Mouse (Mus musculus): ENCODE measurements around the gene Rusc2. TPM values are rescaled to one million over a fixed set of nuclear protein-coding genes. Genes with fewer than 3 reads are reported as not detected.
A peak's percentile ranks its signal among the peaks of the same experiment; 100 is the strongest.

Rusc2 gene
- polyA plus RNA-seq, 1 experiment from 2014 or later: 75.4 TPM

- WGBS: 91% methylated on average over 10 of the region's 10 CpGs
- Histone ChIP-seq H3K9ac (replicated peaks) (no peak overlapping the region), H3K27me3 (no peaks in the 10 kb centered on the region), H3K4me2 (replicated peaks) (no peak overlapping the region), H3K9me3 (no peaks in the 10 kb centered on the region), H3K36me3 (peaks cover 4% of the 10 kb centered on the region; the same call in 1 of the 2 replicates), H3K4me1 (replicated peaks) (peaks cover 47% of the 10 kb centered on the region), H3K27ac (no peak overlapping the region), H3K4me3 (replicated peaks) (no peak overlapping the region)
- ATAC-seq: no peak
Observed at GRCm38 (mm10) chr4:43404697-43405096, 22.9 kb downstream of the Rusc2 start.

- peaks cover 48% of the 10 kb centered on the region for H3K4me1 ChIP-seq (replicated peaks)
- peak overlapping the region; percentile 93 for H3K9ac ChIP-seq (replicated peaks)
- H3K27ac ChIP-seq: peak overlapping the region; percentile 97
- peak overlapping the region; percentile 77 for H3K4me2 ChIP-seq (replicated peaks)
- no peaks in the 10 kb centered on the region for H3K9me3 ChIP-seq
- H3K4me3 ChIP-seq (replicated peaks): peak overlapping the region; percentile 68
- H3K27me3 ChIP-seq: no peaks in the 10 kb centered on the region
- 1% methylated on average over 28 of the region's 28 CpGs for WGBS
- peaks cover 7% of the 10 kb centered on the region; the same call in 1 of the 2 replicates for H3K36me3 ChIP-seq
- ATAC-seq: peak; percentile 97
Observed at GRCm38 (mm10) chr4:43406162-43406971, 24.6 kb downstream of the Rusc2 start.

GRCm38 (mm10) chr4:43407071-43407920, 25.5 kb downstream of the Rusc2 start:
- H3K4me1 ChIP-seq (replicated peaks): peaks cover 46% of the 10 kb centered on the region
- WGBS: 66% methylated on average over 12 of the region's 12 CpGs
- H3K9me3 ChIP-seq: no peaks in the 10 kb centered on the region
- peak overlapping the region; percentile 97 for H3K27ac ChIP-seq
- H3K4me2 ChIP-seq (replicated peaks): peak overlapping the region; percentile 77
- ATAC-seq: peak; percentile 59
- H3K9ac ChIP-seq (replicated peaks): peak overlapping the region; percentile 93
- no peaks in the 10 kb centered on the region for H3K27me3 ChIP-seq
- peaks cover 4% of the 10 kb centered on the region; the same call in 1 of the 2 replicates for H3K36me3 ChIP-seq
- peak overlapping the region; percentile 68 for H3K4me3 ChIP-seq (replicated peaks)

GRCm38 (mm10) chr4:43414761-43415160, 33.0 kb downstream of the Rusc2 start:
- no peaks in the 10 kb centered on the region for H3K9me3 ChIP-seq
- WGBS: 93% methylated on average over 14 of the region's 14 CpGs
- no peaks in the 10 kb centered on the region for H3K27me3 ChIP-seq
- no peak overlapping the region for H3K4me2 ChIP-seq (replicated peaks)
- no peak for ATAC-seq
- no peak overlapping the region for H3K4me3 ChIP-seq (replicated peaks)
- peaks cover 61% of the 10 kb centered on the region for H3K36me3 ChIP-seq
- H3K9ac ChIP-seq (replicated peaks): no peak overlapping the region
- peaks cover 36% of the 10 kb centered on the region for H3K4me1 ChIP-seq (replicated peaks)
- H3K27ac ChIP-seq: no peak overlapping the region

GRCm38 (mm10) chr4:43415221-43416070, 33.7 kb downstream of the Rusc2 start:
- no peak overlapping the region for H3K4me2 ChIP-seq (replicated peaks)
- H3K9me3 ChIP-seq: no peaks in the 10 kb centered on the region
- ATAC-seq: no peak
- H3K36me3 ChIP-seq: peaks cover 62% of the 10 kb centered on the region
- WGBS: 93% methylated on average over 29 of the region's 29 CpGs
- no peak overlapping the region for H3K4me3 ChIP-seq (replicated peaks)
- H3K9ac ChIP-seq (replicated peaks): no peak overlapping the region
- H3K4me1 ChIP-seq (replicated peaks): peaks cover 30% of the 10 kb centered on the region
- no peak overlapping the region for H3K27ac ChIP-seq
- H3K27me3 ChIP-seq: no peaks in the 10 kb centered on the region

- ATAC-seq: no peak
- Histone ChIP-seq H3K9ac (replicated peaks) (no peak overlapping the region), H3K4me1 (replicated peaks) (peaks cover 26% of the 10 kb centered on the region), H3K4me2 (replicated peaks) (no peak overlapping the region), H3K36me3 (peaks cover 61% of the 10 kb centered on the region), H3K27me3 (no peaks in the 10 kb centered on the region), H3K27ac (no peak overlapping the region), H3K9me3 (no peaks in the 10 kb centered on the region), H3K4me3 (replicated peaks) (no peak overlapping the region)
- 95% methylated on average over 22 of the region's 22 CpGs for WGBS
Observed at GRCm38 (mm10) chr4:43416071-43416490, 34.3 kb downstream of the Rusc2 start.

GRCm38 (mm10) chr4:43417269-43418062, 35.7 kb downstream of the Rusc2 start:
- H3K4me3 ChIP-seq (replicated peaks): no peak overlapping the region
- peaks cover 23% of the 10 kb centered on the region for H3K4me1 ChIP-seq (replicated peaks)
- no peak overlapping the region for H3K4me2 ChIP-seq (replicated peaks)
- H3K9ac ChIP-seq (replicated peaks): no peak overlapping the region
- no peaks in the 10 kb centered on the region for H3K9me3 ChIP-seq
- H3K27ac ChIP-seq: no peak overlapping the region
- peaks cover 71% of the 10 kb centered on the region for H3K36me3 ChIP-seq
- H3K27me3 ChIP-seq: peaks cover 3% of the 10 kb centered on the region; the same call in 1 of the 2 replicates
- no peak for ATAC-seq
- 77% methylated on average over 16 of the region's 16 CpGs for WGBS

GRCm38 (mm10) chr4:43418450-43418849, 36.7 kb downstream of the Rusc2 start:
- Histone ChIP-seq H3K9ac (replicated peaks) (no peak overlapping the region), H3K27me3 (peaks cover 13% of the 10 kb centered on the region), H3K9me3 (no peaks in the 10 kb centered on the region), H3K4me3 (replicated peaks) (no peak overlapping the region), H3K27ac (no peak overlapping the region), H3K4me2 (replicated peaks) (no peak overlapping the region), H3K4me1 (replicated peaks) (peaks cover 15% of the 10 kb centered on the region), H3K36me3 (peaks cover 79% of the 10 kb centered on the region)
- WGBS: 78% methylated on average over 4 of the region's 4 CpGs
- no peak for ATAC-seq

GRCm38 (mm10) chr4:43418973-43419656, 37.3 kb downstream of the Rusc2 start:
- Histone ChIP-seq H3K4me2 (replicated peaks) (no peak overlapping the region), H3K27me3 (peaks cover 19% of the 10 kb centered on the region), H3K9me3 (no peaks in the 10 kb centered on the region), H3K4me3 (replicated peaks) (no peak overlapping the region), H3K36me3 (peaks cover 82% of the 10 kb centered on the region), H3K9ac (replicated peaks) (no peak overlapping the region), H3K4me1 (replicated peaks) (peaks cover 13% of the 10 kb centered on the region; the same call in 1 of the 2 replicates), H3K27ac (no peak overlapping the region)
- 57% methylated on average over 15 of the region's 15 CpGs for WGBS
- ATAC-seq: no peak

GRCm38 (mm10) chr4:43419801-43420281, 38.1 kb downstream of the Rusc2 start:
- peaks cover 82% of the 10 kb centered on the region for H3K36me3 ChIP-seq

More at GRCm38 (mm10) chr4:43419801-43420281, 38.1 kb downstream of the Rusc2 start:
- whole genome bisulfite sequencing: 74% methylated on average over 9 of the region's 9 CpGs
- Histone ChIP-seq H3K27ac (peak overlapping the region; percentile 26; the same call in 1 of the 2 replicates), H3K4me3 (replicated peaks) (no peak overlapping the region), H3K9ac (replicated peaks) (no peak overlapping the region; the same call in 1 of the 2 replicates), H3K27me3 (peaks cover 27% of the 10 kb centered on the region), H3K4me1 (replicated peaks) (peaks cover 13% of the 10 kb centered on the region; the same call in 1 of the 2 replicates), H3K4me2 (replicated peaks) (no peak overlapping the region), H3K9me3 (no peaks in the 10 kb centered on the region)
- ATAC-seq: no peak

All from midbrain, embryonic 13.5 days (tissue).